Mouse (Mus musculus) forebrain, postnatal 0 days (tissue): ENCODE data around the gene Ssc5d. TPM values are rescaled to one million over a fixed set of nuclear protein-coding genes. Genes with fewer than 3 reads are reported as not detected.

Experiments used
- ATAC-seq: fragments of 200-750 bp; cut with Nextera tagmentation; 2 replicates; pipeline ENCODE4 v1.8.0; 2017; ENCODE audit warnings: mild to moderate bottlenecking, moderate library complexity
- DNase-seq: peaks from one replicate; pipeline ENCODE4 v3.0.0-alpha.2; 2015
- H3K27ac ChIP-seq: fragments of 300-500 bp; sonication (generic); 2 replicates; pipeline ENCODE4 v1.5.1; 2014; ENCODE audit warnings: low read depth, mild to moderate bottlenecking, antibody characterized with exemption, low read length, moderate library complexity, mixed read lengths
- H3K27me3 ChIP-seq: fragments of 300-500 bp; sonication (generic); 2 replicates; pipeline ENCODE4 v1.6.1; 2014; ENCODE audit warnings: mild to moderate bottlenecking, low read length, mixed read lengths; ENCODE audit not compliant: insufficient read depth
- H3K36me3 ChIP-seq: fragments of 300-500 bp; sonication (generic); 2 replicates; pipeline ENCODE4 v1.6.1; 2014; ENCODE audit warnings: mild to moderate bottlenecking, moderate library complexity; ENCODE audit not compliant: insufficient read depth
- H3K4me1 ChIP-seq: fragments of 300-500 bp; sonication (generic); 2 replicates; pipeline ENCODE4 v1.6.1; 2014; ENCODE audit warnings: antibody characterized with exemption; ENCODE audit not compliant: insufficient read depth
- H3K4me2 ChIP-seq: fragments of 300-500 bp; sonication (generic); 2 replicates; pipeline ENCODE4 v1.6.1; 2014; ENCODE audit warnings: low read depth, mild to moderate bottlenecking, moderate library complexity
- H3K4me3 ChIP-seq: fragments of 300-500 bp; sonication (generic); 2 replicates; pipeline ENCODE4 v1.5.1; 2014; ENCODE audit warnings: low read depth, low read length, mixed read lengths
- H3K9ac ChIP-seq: fragments of 300-500 bp; sonication (generic); 2 replicates; pipeline ENCODE4 v1.6.1; 2014; ENCODE audit warnings: mild to moderate bottlenecking
- H3K9me3 ChIP-seq: fragments of 300-500 bp; sonication (generic); 2 replicates; pipeline ENCODE4 v1.6.1; 2016; ENCODE audit warnings: low read length
- CTCF ChIP-seq: sonication (generic); IDR thresholded peaks from 2 replicates; pipeline ENCODE4 v1.5.1; 2016; ENCODE audit warnings: antibody characterized with exemption, control low read depth, low read depth
- WGBS: fragments of 180-500 bp; shearing (Covaris S2); extraction: QIAGEN DNeasy Blood & Tissue Kit; methylation state at CpG from one replicate; pipeline ENCODE4 v1.1.7; 2014; 5-methylcytosine and 5-hydroxymethylcytosine counted together
- polyA plus RNA-seq: library from polyadenylated mRNA; unstranded; fragments of >200 nt; fragmentation: Nextera tagmentation; extraction: Ambion mirVana; gene quantifications from 2 replicates; pipeline ENCODE4 v1.2.1, GENCODE M21; 2015
- total RNA-seq: library from RNA; depleted of rRNA; stranded (reverse); fragments of >200 nt; gene quantifications from 2 replicates; pipeline ENCODE4 v1.2.3, GENCODE M21; 2014

Ssc5d gene
- total and polyA plus RNA-seq, 2 experiments from 2014 or later, result 0.51 to 1.7 TPM

GRCm38 (mm10) chr7:4947855-4948254 is 22.3 kb downstream of the Ssc5d start:
- 53% methylated on average over 2 of the region's 2 CpGs for WGBS
- Histone ChIP-seq H3K27me3 (no peaks in the 10 kb centered on the region), H3K4me2 (no peak overlapping the region), H3K27ac (no peak overlapping the region), H3K4me1 (no peaks in the 10 kb centered on the region), H3K9me3 (no peaks in the 10 kb centered on the region), H3K36me3 (no peaks in the 10 kb centered on the region), H3K9ac (no peak overlapping the region), H3K4me3 (no peak overlapping the region)
- no peak for ATAC-seq
- TF ChIP-seq CTCF, result no peak
- DNase-seq, result no peak

- TF ChIP-seq CTCF, result no peak
- ATAC-seq, result no peak
- H3K27me3 ChIP-seq, result no peaks in the 10 kb centered on the region
- WGBS, result 84% methylated on average over 6 of the region's 6 CpGs
- no peak overlapping the region for H3K4me2 ChIP-seq
- H3K36me3 ChIP-seq, result no peaks in the 10 kb centered on the region
- no peak overlapping the region for H3K27ac ChIP-seq
- H3K4me3 ChIP-seq, result no peak overlapping the region
- H3K4me1 ChIP-seq, result no peaks in the 10 kb centered on the region
- no peak overlapping the region for H3K9ac ChIP-seq
- no peaks in the 10 kb centered on the region for H3K9me3 ChIP-seq
- DNase-seq, result no peak
Measured at GRCm38 (mm10) chr7:4948386-4948785, 22.8 kb downstream of the Ssc5d start.

GRCm38 (mm10) chr7:4950561-4951342 is 25.2 kb downstream of the Ssc5d start:
- no peak overlapping the region for H3K27ac ChIP-seq
- ATAC-seq (no peak), DNase-seq (no peak)
- no peaks in the 10 kb centered on the region for H3K4me1 ChIP-seq
- H3K9ac ChIP-seq, result no peak overlapping the region
- TF ChIP-seq CTCF, result no peak
- no peak overlapping the region for H3K4me3 ChIP-seq
- H3K4me2 ChIP-seq, result no peak overlapping the region
- 88% methylated on average over 19 of the region's 19 CpGs for WGBS
- H3K27me3 ChIP-seq, result no peaks in the 10 kb centered on the region
- H3K36me3 ChIP-seq, result no peaks in the 10 kb centered on the region
- no peaks in the 10 kb centered on the region for H3K9me3 ChIP-seq

GRCm38 (mm10) chr7:4953815-4954445 is 28.3 kb downstream of the Ssc5d start:
- ATAC-seq (0 out of 2 replicates have a peak, but pooled peaks have one; percentile 20), DNase-seq (no peak)
- H3K4me2 ChIP-seq, result no peak overlapping the region
- TF ChIP-seq CTCF, result no peak
- no peaks in the 10 kb centered on the region for H3K9me3 ChIP-seq
- H3K27ac ChIP-seq, result no peak overlapping the region
- H3K4me1 ChIP-seq, result no peaks in the 10 kb centered on the region
- H3K4me3 ChIP-seq, result no peak overlapping the region
- H3K9ac ChIP-seq, result no peak overlapping the region
- no peaks in the 10 kb centered on the region for H3K27me3 ChIP-seq
- 30% methylated on average over 10 of the region's 10 CpGs for WGBS
- no peaks in the 10 kb centered on the region for H3K36me3 ChIP-seq

- Histone ChIP-seq H3K4me3 (no peak overlapping the region), H3K9me3 (no peaks in the 10 kb centered on the region), H3K27ac (no peak overlapping the region), H3K27me3 (no peaks in the 10 kb centered on the region), H3K36me3 (no peaks in the 10 kb centered on the region), H3K9ac (no peak overlapping the region), H3K4me1 (no peaks in the 10 kb centered on the region), H3K4me2 (no peak overlapping the region)
- DNase-seq, result no peak
- 84% methylated on average over 10 of the region's 10 CpGs for WGBS
- TF ChIP-seq CTCF, result no peak
- no peak for ATAC-seq
Measured at GRCm38 (mm10) chr7:4957361-4957760, 31.8 kb downstream of the Ssc5d start.

GRCm38 (mm10) chr7:4963527-4963926 is 37.9 kb downstream of the Ssc5d start:
- no peak overlapping the region for H3K9ac ChIP-seq
- H3K27me3 ChIP-seq, result no peaks in the 10 kb centered on the region
- no peak overlapping the region for H3K4me3 ChIP-seq
- DNase-seq (no peak), ATAC-seq (no peak)
- no peaks in the 10 kb centered on the region for H3K36me3 ChIP-seq
- WGBS, result 79% methylated on average over 5 of the region's 5 CpGs
- H3K9me3 ChIP-seq, result no peaks in the 10 kb centered on the region
- no peaks in the 10 kb centered on the region for H3K4me1 ChIP-seq
- H3K4me2 ChIP-seq, result no peak overlapping the region
- TF ChIP-seq CTCF, result no peak
- no peak overlapping the region for H3K27ac ChIP-seq

GRCm38 (mm10) chr7:4964272-4964671 is 38.7 kb downstream of the Ssc5d start, which contains the start of gene Sbk2:
TSS of gene Sbk2 (minus strand) at chr7:4964406.
- no peaks in the 10 kb centered on the region for H3K27me3 ChIP-seq
- H3K36me3 ChIP-seq, result no peaks in the 10 kb centered on the region
- H3K9ac ChIP-seq, result no peak within 1 kb of the TSS
- ATAC-seq (peak; percentile 91), DNase-seq (peak; percentile 80)
- H3K27ac ChIP-seq, result no peak within 1 kb of the TSS
- no peaks in the 10 kb centered on the region for H3K9me3 ChIP-seq
- peak; percentile 79 for TF ChIP-seq CTCF
- H3K4me2 ChIP-seq, result no peak within 1 kb of the TSS
- WGBS, result 7% methylated on average over 10 of the region's 10 CpGs
- no peak within 1 kb of the TSS for H3K4me3 ChIP-seq
- no peaks in the 10 kb centered on the region for H3K4me1 ChIP-seq
